Mouse (Mus musculus) lung, embryonic 16.5 days (tissue): ENCODE measurements around the gene Mylip. TPM values are rescaled to one million over a fixed set of nuclear protein-coding genes. Genes with fewer than 3 reads are reported as not detected.

Experiments
- ATAC-seq: fragments of 200-750 bp; cut with Nextera tagmentation; 2 replicates; pipeline ENCODE4 v1.8.0; 2017; ENCODE audit warnings: low read depth, mild to moderate bottlenecking, moderate library complexity
- H3K27ac ChIP-seq: fragments of 300-500 bp; sonication (generic); 2 replicates; pipeline ENCODE4 v1.5.1; 2014; ENCODE audit warnings: mild to moderate bottlenecking, control low read depth, low read length
- H3K27me3 ChIP-seq: fragments of 300-500 bp; sonication (generic); 2 replicates; pipeline ENCODE4 v1.6.1; 2014; ENCODE audit warnings: low read depth, low read length, mixed read lengths; ENCODE audit not compliant: control insufficient read depth, insufficient read depth
- H3K36me3 ChIP-seq: fragments of 300-500 bp; sonication (generic); 2 replicates; pipeline ENCODE4 v1.6.1; 2014; ENCODE audit warnings: low read length; ENCODE audit not compliant: control insufficient read depth, insufficient read depth
- H3K4me1 ChIP-seq: fragments of 300-500 bp; sonication (generic); replicated peaks from 2 replicates; pipeline ENCODE4 v1.6.1; 2014; ENCODE audit warnings: low read length, mixed read lengths; ENCODE audit not compliant: control insufficient read depth, insufficient read depth
- H3K4me2 ChIP-seq: fragments of 300-500 bp; sonication (generic); 2 replicates; pipeline ENCODE4 v1.6.1; 2014; ENCODE audit warnings: low read depth, low read length, control low read depth
- H3K4me3 ChIP-seq: fragments of 300-500 bp; sonication (generic); 2 replicates; pipeline ENCODE4 v1.5.1; 2014; ENCODE audit warnings: mild to moderate bottlenecking, low read length, control low read depth
- H3K9ac ChIP-seq: fragments of 300-500 bp; sonication (generic); 2 replicates; pipeline ENCODE4 v1.6.1; 2014; ENCODE audit warnings: low read length, control low read depth
- H3K9me3 ChIP-seq: fragments of 300-500 bp; sonication (generic); 2 replicates; pipeline ENCODE4 v1.6.1; 2016; ENCODE audit warnings: low read length; ENCODE audit not compliant: control insufficient read depth
- WGBS: fragments of 180-500 bp; shearing (Covaris S2); extraction: QIAGEN DNeasy Blood & Tissue Kit; methylation state at CpG from one replicate; pipeline ENCODE4 v1.1.7; 2014; 5-methylcytosine and 5-hydroxymethylcytosine counted together
- polyA plus RNA-seq: library from polyadenylated mRNA; unstranded; fragments of >200 nt; fragmentation: Nextera tagmentation; extraction: Ambion mirVana; gene quantifications from 2 replicates; pipeline ENCODE4 v1.2.1, GENCODE M21; 2015

Gene Mylip
- polyA plus RNA-seq, 1 experiment from 2014 or later: 9.0 TPM

- H3K27ac ChIP-seq: no peak overlapping the region
- H3K4me3 ChIP-seq: no peak overlapping the region
- H3K4me2 ChIP-seq: 0 out of 2 replicates have a peak overlapping the region, but pooled peaks have one; percentile 3
- H3K9ac ChIP-seq: no peak overlapping the region
- no peaks in the 10 kb centered on the region for H3K9me3 ChIP-seq
- no peaks in the 10 kb centered on the region for H3K36me3 ChIP-seq
- no peaks in the 10 kb centered on the region for H3K27me3 ChIP-seq
- 17% methylated on average over 4 of the region's 4 CpGs for WGBS
- ATAC-seq: peak; percentile 82; the same call in 1 of the 2 replicates
- peaks cover 21% of the 10 kb centered on the region for H3K4me1 ChIP-seq
Measured at GRCm38 (mm10) chr13:45442451-45442850, 52.9 kb downstream of the Mylip start.

DNA sequence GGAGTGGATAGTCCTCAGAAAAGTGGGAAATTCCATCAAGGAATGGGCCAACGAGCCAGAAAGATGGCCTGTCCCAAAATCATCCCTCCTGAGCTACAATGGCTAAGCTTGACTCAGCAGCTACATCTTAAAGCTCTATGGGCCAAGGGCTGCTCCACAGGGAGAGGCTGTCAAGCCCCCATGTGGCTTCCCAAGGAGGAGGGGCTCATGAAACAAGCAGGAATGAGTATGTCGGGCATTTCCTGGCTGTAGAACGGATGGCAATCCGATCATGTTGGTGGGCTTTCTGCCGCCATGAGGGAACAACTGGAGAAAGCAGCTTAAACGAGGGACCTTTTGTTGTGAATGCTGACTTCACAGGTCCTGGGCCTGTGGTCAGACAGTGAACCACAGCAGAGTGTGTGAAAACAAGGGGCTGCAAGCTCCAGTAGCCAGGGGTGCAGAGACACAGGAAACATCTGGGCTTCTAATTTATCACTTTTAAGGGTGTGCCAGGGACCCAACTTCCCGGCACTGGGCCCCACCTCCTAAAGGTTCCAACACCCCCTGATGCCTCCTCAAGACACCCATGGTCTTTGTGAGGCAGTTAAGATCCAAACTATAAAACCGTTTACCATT is 53.5 kb downstream of the Mylip start:
- peak; percentile 27; the same call in 1 of the 2 replicates for ATAC-seq
- H3K9ac ChIP-seq: no peak overlapping the region
- WGBS: 48% methylated on average over 8 of the region's 8 CpGs

DNA sequence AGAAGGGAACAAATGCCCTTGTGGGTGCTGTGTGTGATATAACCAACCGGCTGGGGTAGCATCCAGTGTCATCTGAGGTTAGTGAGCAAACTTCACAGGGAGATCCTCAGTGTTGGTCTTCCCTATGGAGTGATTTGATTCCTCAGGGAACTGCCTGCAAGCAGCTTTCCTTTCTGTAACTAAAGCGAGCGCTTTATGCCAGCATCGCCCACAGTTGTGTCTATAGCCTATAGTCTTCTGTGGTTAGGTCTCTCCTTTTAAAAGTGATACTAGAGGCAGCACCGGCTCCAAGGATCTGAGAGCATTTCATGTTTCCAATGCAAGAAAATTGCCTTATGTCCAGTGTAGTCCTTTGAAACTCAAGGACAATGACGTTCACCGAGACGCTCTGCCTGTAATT is 54.7 kb downstream of the Mylip start:
- Histone ChIP-seq H3K36me3 (no peaks in the 10 kb centered on the region), H3K27me3 (no peaks in the 10 kb centered on the region), H3K9ac (no peak overlapping the region), H3K4me2 (no peak overlapping the region), H3K27ac (no peak overlapping the region), H3K9me3 (no peaks in the 10 kb centered on the region), H3K4me3 (no peak overlapping the region), H3K4me1 (peaks cover 21% of the 10 kb centered on the region)
- WGBS: 77% methylated on average over 8 of the region's 8 CpGs
- no peak for ATAC-seq

More for the DNA sequence above, 53.5 kb downstream of the Mylip start:
- Histone ChIP-seq H3K27ac (no peak overlapping the region), H3K4me1 (peaks cover 21% of the 10 kb centered on the region), H3K9me3 (no peaks in the 10 kb centered on the region), H3K27me3 (no peaks in the 10 kb centered on the region), H3K36me3 (no peaks in the 10 kb centered on the region), H3K4me2 (no peak overlapping the region), H3K4me3 (no peak overlapping the region)

DNA sequence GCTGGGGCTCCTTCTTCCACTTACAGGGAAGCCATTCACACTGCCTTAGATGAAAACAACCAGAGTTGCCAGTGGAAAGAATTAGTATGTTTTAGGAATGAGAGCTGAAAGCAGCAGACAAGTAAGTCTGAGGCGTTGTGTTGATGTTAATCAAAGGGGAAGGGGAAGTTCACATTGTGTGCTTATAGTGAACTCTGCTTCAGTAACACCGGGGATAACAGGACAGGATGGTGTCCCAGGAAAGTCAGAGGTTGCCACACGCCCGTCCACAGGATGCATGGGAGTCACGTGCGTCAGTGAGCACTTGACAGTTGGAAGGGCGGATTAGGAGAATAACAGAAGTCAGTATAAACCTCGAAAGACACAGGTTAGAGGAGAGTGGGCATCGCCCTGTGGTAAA is 55.1 kb downstream of the Mylip start:
- no peaks in the 10 kb centered on the region for H3K36me3 ChIP-seq
- no peak overlapping the region for H3K4me2 ChIP-seq
- H3K4me3 ChIP-seq: no peak overlapping the region
- 49% methylated on average over 9 of the region's 9 CpGs for WGBS
- no peak overlapping the region for H3K27ac ChIP-seq
- no peak for ATAC-seq
- peaks cover 21% of the 10 kb centered on the region for H3K4me1 ChIP-seq
- H3K9me3 ChIP-seq: no peaks in the 10 kb centered on the region
- H3K9ac ChIP-seq: no peak overlapping the region
- H3K27me3 ChIP-seq: no peaks in the 10 kb centered on the region

DNA sequence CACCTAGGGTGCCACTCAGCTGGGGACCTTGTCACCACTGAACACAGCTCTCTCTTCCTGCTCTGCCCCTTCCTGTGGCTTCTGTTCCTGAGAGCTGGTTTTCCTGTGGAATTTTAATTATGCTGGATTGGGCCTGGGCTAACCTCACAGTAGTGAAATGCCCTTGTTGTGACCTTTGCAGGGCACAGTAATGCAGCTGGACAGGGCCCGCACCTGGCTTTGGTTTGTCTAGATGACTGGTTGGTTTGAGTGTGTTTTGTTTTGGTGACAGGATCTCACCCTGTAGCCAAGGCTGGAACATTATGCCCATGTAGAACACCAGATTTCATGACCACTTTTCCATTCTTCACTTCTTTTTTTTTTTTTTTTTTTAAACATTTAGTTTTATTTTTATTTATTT is 57.1 kb downstream of the Mylip start:
- H3K9ac ChIP-seq: no peak overlapping the region
- ATAC-seq: no peak
- H3K9me3 ChIP-seq: no peaks in the 10 kb centered on the region
- WGBS: 68% methylated on average over 1 of the region's 1 CpGs
- no peak overlapping the region for H3K4me2 ChIP-seq
- no peak overlapping the region for H3K27ac ChIP-seq
- H3K4me3 ChIP-seq: no peak overlapping the region
- no peaks in the 10 kb centered on the region for H3K36me3 ChIP-seq
- no peaks in the 10 kb centered on the region for H3K27me3 ChIP-seq
- peaks cover 16% of the 10 kb centered on the region for H3K4me1 ChIP-seq

- 90% methylated on average over 7 of the region's 7 CpGs for WGBS
Measured at GRCm38 (mm10) chr13:45452437-45452836, 62.9 kb downstream of the Mylip start.

GRCm38 (mm10) chr13:45453033-45453432 is 63.5 kb downstream of the Mylip start:
- Histone ChIP-seq H3K27ac (no peak overlapping the region), H3K4me2 (no peak overlapping the region), H3K36me3 (no peaks in the 10 kb centered on the region), H3K27me3 (no peaks in the 10 kb centered on the region), H3K4me1 (peaks cover 25% of the 10 kb centered on the region), H3K9ac (no peak overlapping the region), H3K4me3 (no peak overlapping the region), H3K9me3 (no peaks in the 10 kb centered on the region)
- 70% methylated on average over 9 of the region's 9 CpGs for WGBS
- ATAC-seq: no peak

More at GRCm38 (mm10) chr13:45452437-45452836, 62.9 kb downstream of the Mylip start:
- Histone ChIP-seq H3K27me3 (no peaks in the 10 kb centered on the region), H3K9ac (no peak overlapping the region), H3K9me3 (no peaks in the 10 kb centered on the region), H3K36me3 (no peaks in the 10 kb centered on the region), H3K4me3 (no peak overlapping the region), H3K27ac (no peak overlapping the region), H3K4me2 (no peak overlapping the region), H3K4me1 (peaks cover 25% of the 10 kb centered on the region)
- no peak for ATAC-seq

- no peak overlapping the region for H3K4me2 ChIP-seq
- no peak overlapping the region for H3K9ac ChIP-seq
- no peak overlapping the region for H3K4me3 ChIP-seq
- WGBS: 60% methylated on average over 1 of the region's 1 CpGs
- ATAC-seq: no peak
- H3K36me3 ChIP-seq: no peaks in the 10 kb centered on the region
- peaks cover 25% of the 10 kb centered on the region for H3K4me1 ChIP-seq
- no peaks in the 10 kb centered on the region for H3K27me3 ChIP-seq
- peak overlapping the region; percentile 86 for H3K27ac ChIP-seq
- no peaks in the 10 kb centered on the region for H3K9me3 ChIP-seq
Measured at GRCm38 (mm10) chr13:45454044-45454443, 64.5 kb downstream of the Mylip start.

- H3K4me1 ChIP-seq: peaks cover 25% of the 10 kb centered on the region
- H3K36me3 ChIP-seq: no peaks in the 10 kb centered on the region
- WGBS: 3% methylated on average over 4 of the region's 4 CpGs
- no peak overlapping the region for H3K9ac ChIP-seq
- H3K9me3 ChIP-seq: no peaks in the 10 kb centered on the region
- H3K4me2 ChIP-seq: peak overlapping the region; percentile 43
- no peaks in the 10 kb centered on the region for H3K27me3 ChIP-seq
- H3K27ac ChIP-seq: peak overlapping the region; percentile 86
- peak; percentile 52 for ATAC-seq
- H3K4me3 ChIP-seq: no peak overlapping the region
Measured at GRCm38 (mm10) chr13:45454641-45455040, 65.1 kb downstream of the Mylip start.
